ENCODE assay signal across 19 mouse cellular contexts in the genomic region with DNA sequence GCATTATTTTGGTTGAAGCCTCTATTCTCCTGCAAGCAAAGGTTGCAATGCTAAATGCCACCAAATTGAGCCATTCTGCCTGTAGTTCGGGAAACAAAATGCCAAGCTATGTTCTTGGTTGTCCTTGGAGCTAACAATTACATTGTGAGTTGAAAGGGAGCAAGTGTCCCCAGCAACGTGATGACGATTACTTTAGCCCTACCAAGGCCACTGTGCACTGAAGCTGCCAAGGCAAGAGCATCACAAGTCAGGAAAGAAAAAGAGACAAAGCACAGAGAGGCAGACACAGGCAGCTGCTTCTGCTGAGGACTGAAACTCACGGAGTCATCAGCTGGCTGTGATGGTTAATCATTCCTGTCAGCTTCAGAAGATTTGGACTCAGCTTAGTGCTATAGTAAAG.
DNase-seq lines count a peak whose midpoint lies in the region; ATAC-seq lines count a peak whose summit lies in the region.
"Had no signal": no experiment of that assay in that cellular context is flagged by ENCODE, and none has a peak within 500 bp of the region (broad histone marks: within the 10 kb centered on the region; RNA-seq: fewer than 3 reads in every experiment).

No protein-coding gene starts in this region.

- ATAC-seq in inflammation-experienced regulatory T-cells, adult 6 months: no peak
- ATAC-seq: CD4-positive, CD25-positive, alpha-beta regulatory T cell, adult 4 months; forebrain, embryonic 15.5 days; hindbrain, embryonic 16.5 days; intestine, embryonic 16.5 days had no signal

- intact Hi-C loops in gastrocnemius, postnatal 36 days (cut with DNase I): no loop called here

- peak; percentile 21 for DNase-seq in retina, postnatal 1 day
- DNase-seq in retina, embryonic 14.5 days (ENCODE audit: low spot score): no peak
- peak; percentile 27 to 37 for DNase-seq in adrenal gland, adult 18-20 months (ENCODE audit: low spot score in 2 of 2)
- DNase-seq in adrenal gland, adult 8-10 months: peak; percentile 88
- DNase-seq in adrenal gland, postnatal 25 days: peak; percentile 52
- no peak for DNase-seq in gastrocnemius, postnatal 36 days
- DNase-seq in liver: no peak
- DNase-seq: cerebellum, adult 18-20 months; cerebellum, adult 9-11 months; cerebellum, postnatal 36 days; embryo, embryonic 11 days; gastrocnemius, postnatal 10 days; heart, postnatal 10 days; heart, postnatal 36 days had no signal

Comparison
In these comparisons a context has a peak if more than half of its experiments do, and no peak if none do; other contexts are left out.
1. DNase-seq: peak in retina, postnatal 1 day (single experiment), adrenal gland, adult 18-20 months (2 of 2), adrenal gland, adult 8-10 months (single experiment) and adrenal gland, postnatal 25 days (single experiment); none in retina, embryonic 14.5 days (single experiment), gastrocnemius, postnatal 36 days (0 of 2) and liver (single experiment).